Mouse (Mus musculus): Measurements from ENCODE around the gene Prr5l.

- TF ChIP-seq CTCF (IDR thresholded peaks at IDR 0.05; ENCODE audit: low read depth, low read length) (no peak), POLR2A (IDR thresholded peaks at IDR 0.05; ENCODE audit: borderline replicate concordance, low read depth, low read length) (no peak)
These were observed 141.2 kb downstream of the Prr5l start for GRCm38 (mm10) chr2:101741653-101742052.

All from bone marrow macrophage, adult 2 months (primary cell).